Mouse (Mus musculus) naive thymus-derived CD4-positive, alpha-beta T cell, adult 5 months (primary cell): ENCODE data around the gene Gm5478. TPM values are rescaled to one million over a fixed set of nuclear protein-coding genes. Genes with fewer than 3 reads are reported as not detected.

Experiments
- polyA plus RNA-seq: library from polyadenylated mRNA; unstranded; fragments of 100-300 nt; shearing (Covaris generic); gene quantifications from one replicate; pipeline ENCODE4 v1.2.1, GENCODE M21; 2017

Gm5478 gene
- polyA plus RNA-seq, result not detected

DNA sequence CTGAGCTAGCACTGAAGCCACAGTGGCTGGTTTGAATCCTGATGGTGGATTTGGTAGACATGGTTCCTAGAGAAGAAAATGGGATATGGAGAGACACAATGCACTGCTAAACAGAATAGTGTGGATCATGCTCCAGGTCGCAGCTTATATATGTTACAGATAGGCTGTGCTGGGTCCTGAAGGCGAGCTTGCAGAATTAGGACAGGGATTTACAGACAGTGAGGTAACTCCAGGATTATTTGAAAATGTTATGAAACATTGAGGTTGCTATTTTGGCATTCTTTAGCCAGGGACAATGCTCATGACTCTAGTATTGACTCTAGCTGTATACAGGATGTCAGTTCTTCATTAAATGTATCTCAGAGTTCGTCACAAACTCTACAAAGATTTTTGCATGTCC lies at the start of gene Gm5478:
Gene Gm5478 (minus strand): TSS at position 101 of the 400 bp plus-strand sequence.

DNA sequence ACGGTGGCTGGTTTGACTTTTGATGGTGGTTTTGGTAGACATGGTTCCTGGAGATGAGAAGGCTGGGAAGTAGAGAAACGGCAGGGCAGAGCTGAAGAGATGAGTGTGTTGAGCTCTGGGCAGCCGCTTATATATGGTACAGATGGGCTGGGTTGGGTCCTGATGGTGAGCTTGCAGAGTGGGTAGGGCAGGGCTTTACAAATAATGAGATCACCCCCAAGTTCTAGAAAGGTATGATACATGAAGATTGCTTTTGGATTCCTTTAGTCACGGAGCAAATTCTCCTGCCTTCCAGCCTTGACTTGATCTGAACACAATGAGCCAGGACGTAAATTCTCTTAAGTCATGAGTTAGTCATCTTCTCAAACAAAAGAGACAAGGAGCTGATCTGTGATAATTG lies 47.0 kb upstream of the Gm5478 start, which contains the start of gene Krt6a:
Gene Krt6a (minus strand): TSS at position 101 of the 400 bp plus-strand sequence.

GRCm38 (mm10) chr15:101680187-101680586 lies 33.0 kb upstream of the Gm5478 start, which contains the start of gene Krt6b:
Gene Krt6b, minus strand, starts transcription at chr15:101680287.

GRCm38 (mm10) chr15:101627884-101628283 lies 19.3 kb downstream of the Gm5478 start, which contains the start of gene Gm5414:
Gene Gm5414, minus strand, starts transcription at chr15:101628188.

Other genes with a start within 250 kb of the Gm5478 start
- gene Krt7, start 236.3 kb downstream of the Gm5478 start, polyA plus RNA-seq, result not detected
- gene Krt87, start 208.6 kb downstream of the Gm5478 start, polyA plus RNA-seq, result not detected
- not detected for gene Krt88, start 199.6 kb downstream of the Gm5478 start, polyA plus RNA-seq
- not detected for gene Krt81, start 183.6 kb downstream of the Gm5478 start, polyA plus RNA-seq
- gene Krt86, start 173.9 kb downstream of the Gm5478 start, polyA plus RNA-seq, result not detected
- not detected for gene Krt83, start 155.9 kb downstream of the Gm5478 start, polyA plus RNA-seq
- gene Gm49425, start 130.1 kb downstream of the Gm5478 start, polyA plus RNA-seq, result not detected
- gene Krt84, start 114.6 kb downstream of the Gm5478 start, polyA plus RNA-seq, result not detected
- gene Krt82, start 96.7 kb downstream of the Gm5478 start, polyA plus RNA-seq, result not detected
- not detected for gene Krt90, start 84.4 kb downstream of the Gm5478 start, polyA plus RNA-seq
- gene Krt75, start 73.5 kb downstream of the Gm5478 start, polyA plus RNA-seq, result 0.10 TPM
- not detected for gene Gm5414, start 19.2 kb downstream of the Gm5478 start, polyA plus RNA-seq
- not detected for gene Krt6b, start 32.9 kb upstream of the Gm5478 start, polyA plus RNA-seq
- gene Krt6a, start 46.9 kb upstream of the Gm5478 start, polyA plus RNA-seq, result not detected
- not detected for gene Krt5, start 65.5 kb upstream of the Gm5478 start, polyA plus RNA-seq
- gene Krt71, start 95.7 kb upstream of the Gm5478 start, polyA plus RNA-seq, result not detected
- not detected for gene Krt72, start 139.1 kb upstream of the Gm5478 start, polyA plus RNA-seq
- gene Krt73, start 155.0 kb upstream of the Gm5478 start, polyA plus RNA-seq, result not detected
- gene Krt2, start 170.8 kb upstream of the Gm5478 start, polyA plus RNA-seq, result not detected
- not detected for gene Krt1, start 203.4 kb upstream of the Gm5478 start, polyA plus RNA-seq
- gene Krt77, start 222.3 kb upstream of the Gm5478 start, polyA plus RNA-seq, result not detected
- gene Krt76, start 245.5 kb upstream of the Gm5478 start, polyA plus RNA-seq, result not detected